Mouse (Mus musculus) left cerebral cortex, postnatal 25 days (tissue): ENCODE measurements around the gene Olfr775. TPM values are rescaled to one million over a fixed set of nuclear protein-coding genes. Genes with fewer than 3 reads are reported as not detected.

ENCODE experiments used
- DNase-seq, 2 experiments: peaks; one replicate each; pipeline ENCODE4 v3.0.0; 2022; ENCODE audit warnings: low spot score in 2 of 2, mixed read lengths in 1 of 2
- intact Hi-C: fragments of 180-260 bp; cut with DNase I; formaldehyde crosslinking; loops from one replicate; pipeline ENCODE4 v1.15.1; 2025
- total RNA-seq, 2 experiments: library from RNA; stranded (reverse); gene quantifications; 2 replicates each; pipeline ENCODE4 v1.2.3; 2021

The Olfr775 gene
- not detected for total RNA-seq

DNA sequence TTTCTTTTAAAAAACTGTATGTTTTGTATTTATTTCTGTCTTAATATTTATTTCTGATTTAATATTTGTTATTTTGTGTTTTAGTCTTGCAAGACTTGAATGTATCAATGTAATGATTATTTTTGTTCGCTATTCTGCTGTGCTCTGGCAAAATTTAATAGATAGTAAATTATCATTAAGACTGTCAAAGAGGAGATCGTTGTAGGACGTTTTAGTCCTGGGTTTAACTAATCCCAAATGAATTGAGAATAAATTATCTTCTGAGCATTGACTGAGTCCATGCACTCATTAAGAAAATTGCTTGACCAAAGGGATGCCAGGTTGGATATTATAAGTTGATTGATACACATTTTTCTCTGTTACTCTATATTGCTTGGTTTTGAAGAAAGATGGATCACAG is at the start of gene Olfr775:
Olfr775 (plus strand) TSS at position 301 of the 400 bp plus-strand sequence.
- intact Hi-C loops = no loop called here
- no peak for DNase-seq

- DNase-seq = peak in 1 of 2 experiments; percentile 55
- intact Hi-C loops = no loop called here
These were observed 17.5 kb upstream of the Olfr775 start for GRCm38 (mm10) chr10:129230737-129231136.

DNA sequence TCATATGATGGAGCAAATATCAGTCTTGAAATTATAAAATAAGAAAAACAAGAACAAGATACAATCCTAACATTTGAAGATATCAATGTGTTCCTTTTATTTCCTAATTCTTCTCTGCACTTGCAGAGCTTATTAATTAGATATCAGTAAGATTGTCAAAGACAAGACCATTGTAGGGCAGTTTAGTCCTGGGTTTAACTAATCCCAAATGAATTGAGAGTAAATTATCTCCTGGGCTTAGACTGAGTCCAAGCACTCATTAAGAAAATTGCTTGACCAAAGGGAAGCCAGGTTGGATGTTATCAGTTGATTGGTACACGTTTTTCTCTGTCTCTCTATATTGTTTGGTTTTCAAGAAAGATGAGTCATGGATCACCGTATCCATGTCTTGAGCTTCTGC is 12.3 kb upstream of the Olfr775 start, which contains the start of gene Olfr774:
Olfr774 (plus strand) TSS at position 301 of the 400 bp plus-strand sequence.
- intact Hi-C loops = no loop called here
- no peak for DNase-seq

DNA sequence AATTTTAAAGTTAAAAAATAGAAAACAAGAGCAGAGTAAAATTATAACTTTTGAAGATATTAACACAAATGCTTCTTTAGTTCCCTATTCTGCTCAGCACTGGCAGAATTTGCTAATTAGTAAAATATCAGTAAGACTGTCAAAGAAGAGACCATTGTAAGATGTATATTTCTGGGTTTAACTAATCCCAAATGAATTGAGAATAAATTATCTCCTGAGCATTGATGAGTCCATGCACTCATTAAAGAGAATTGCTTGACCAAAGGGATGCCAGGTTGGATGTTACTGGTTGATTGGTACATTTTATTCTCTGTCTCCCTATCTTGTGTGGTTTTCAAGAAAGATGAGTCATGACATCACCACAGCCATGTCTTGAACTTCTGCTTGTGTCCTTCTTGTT is 10.6 kb downstream of the Olfr775 start, which contains the start of gene Olfr776:
Olfr776 (plus strand) TSS at position 301 of the 400 bp plus-strand sequence.
- intact Hi-C loops = no loop called here
- DNase-seq = no peak

DNA sequence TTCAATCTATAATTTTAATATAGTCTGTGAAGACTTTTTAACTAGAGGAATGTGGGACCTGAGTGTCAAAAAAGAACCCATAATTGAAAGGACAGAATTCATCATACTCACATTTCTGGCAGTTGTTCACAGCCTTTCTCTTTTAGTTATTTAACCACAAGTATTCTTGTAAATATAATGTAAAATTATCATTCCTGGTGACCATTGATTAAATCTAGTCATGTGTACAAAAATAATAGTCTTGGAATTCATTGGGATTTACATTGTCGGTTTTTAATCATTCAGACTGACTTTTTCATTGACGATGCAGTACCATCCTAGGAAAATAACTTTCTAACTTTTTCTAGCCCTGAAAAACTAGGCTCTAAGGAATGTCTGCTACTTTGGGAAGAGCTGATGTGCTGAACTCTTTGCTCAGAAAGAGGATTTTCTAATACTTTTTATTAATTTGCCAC is 22.9 kb downstream of the Olfr775 start, which contains the start of gene Olfr777:
Olfr777 (minus strand) TSS at position 405 of the 455 bp plus-strand sequence.
- intact Hi-C loops = no loop called here
- DNase-seq = no peak

Other genes with a start within 250 kb of the Olfr775 start
- not detected for gene Olfr763, start 237.6 kb upstream of the Olfr775 start, total RNA-seq
- gene Olfr764-ps1, start 208.5 kb upstream of the Olfr775 start, total RNA-seq = not detected
- gene Olfr765, start 198.4 kb upstream of the Olfr775 start, total RNA-seq = not detected
- not detected for gene Olfr766-ps1, start 179.4 kb upstream of the Olfr775 start, total RNA-seq
- not detected for gene Olfr767, start 165.5 kb upstream of the Olfr775 start, total RNA-seq
- gene Olfr768, start 149.0 kb upstream of the Olfr775 start, total RNA-seq = not detected
- not detected for gene Olfr769, start 130.6 kb upstream of the Olfr775 start, total RNA-seq
- not detected for gene Olfr770, start 109.4 kb upstream of the Olfr775 start, total RNA-seq
- gene Olfr771, start 83.7 kb upstream of the Olfr775 start, total RNA-seq = not detected
- not detected for gene Olfr772, start 70.5 kb upstream of the Olfr775 start, total RNA-seq
- gene Olfr773, start 61.0 kb upstream of the Olfr775 start, total RNA-seq = not detected
- gene Olfr774, start 12.2 kb upstream of the Olfr775 start, total RNA-seq = not detected
- not detected for gene Olfr776, start 10.7 kb downstream of the Olfr775 start, total RNA-seq
- gene Olfr777, start 23.1 kb downstream of the Olfr775 start, total RNA-seq = not detected
- not detected for gene Olfr780, start 69.7 kb downstream of the Olfr775 start, total RNA-seq
- not detected for gene Olfr781, start 80.4 kb downstream of the Olfr775 start, total RNA-seq
- gene Olfr782, start 100.4 kb downstream of the Olfr775 start, total RNA-seq = not detected
- gene Olfr784, start 135.7 kb downstream of the Olfr775 start, total RNA-seq = under 1 TPM in 1 of 2 experiments, not detected in 1; 0.23 TPM
- not detected for gene Olfr785, start 157.0 kb downstream of the Olfr775 start, total RNA-seq
- gene Olfr786, start 178.9 kb downstream of the Olfr775 start, total RNA-seq = not detected
- not detected for gene Olfr787, start 213.4 kb downstream of the Olfr775 start, total RNA-seq
- gene Olfr788, start 222.6 kb downstream of the Olfr775 start, total RNA-seq = not detected
- not detected for gene Olfr789, start 236.3 kb downstream of the Olfr775 start, total RNA-seq